Mouse (Mus musculus): ENCODE data around the gene Rmdn2. TPM values are rescaled to one million over a fixed set of nuclear protein-coding genes. Genes with fewer than 3 reads are reported as not detected.

Gene Rmdn2
- polyA plus RNA-seq, 1 experiment: 4.7 TPM

GRCm38 (mm10) chr17:79616621-79617020 is 5.0 kb downstream of the Rmdn2 start:
- peaks cover 11% of the 10 kb centered on the region for H3K79me2 ChIP-seq (ENCODE audit: control insufficient read depth, insufficient read depth)
- TF ChIP-seq FOSL1 (IDR thresholded peaks at IDR 0.05; ENCODE audit: insufficient read depth, low read length, poor library complexity, severe bottlenecking): no peak
- TF ChIP-seq CEBPB (IDR thresholded peaks at IDR 0.05; ENCODE audit: low read depth): no peak
- no peak for TF ChIP-seq USF1 (IDR thresholded peaks at IDR 0.05; ENCODE audit: low read depth)
- TF ChIP-seq CTCF (IDR thresholded peaks at IDR 0.05; ENCODE audit: control insufficient read depth, insufficient read depth, insufficient read length): no peak
- TF ChIP-seq MYOG (IDR thresholded peaks at IDR 0.05; ENCODE audit: control insufficient read depth, extremely low read depth, insufficient read length): no peak
- TF ChIP-seq MYOD1 (IDR thresholded peaks at IDR 0.05; ENCODE audit: control insufficient read depth, insufficient read length, low read depth): no peak
- TF ChIP-seq MAX (IDR thresholded peaks at IDR 0.05): no peak
- H3K36me3 ChIP-seq (ENCODE audit: control insufficient read depth, insufficient read depth): no peaks in the 10 kb centered on the region
- no peak overlapping the region for H3K4me3 ChIP-seq (ENCODE audit: insufficient read depth, poor library complexity, severe bottlenecking)
- no peaks in the 10 kb centered on the region for H3K79me3 ChIP-seq (ENCODE audit: low read depth)
- H3K27me3 ChIP-seq (ENCODE audit: control insufficient read depth, insufficient read depth, insufficient read length): no peaks in the 10 kb centered on the region
- no peak overlapping the region for H3ac ChIP-seq (ENCODE audit: control insufficient read depth, insufficient read length, low read depth)

DNA sequence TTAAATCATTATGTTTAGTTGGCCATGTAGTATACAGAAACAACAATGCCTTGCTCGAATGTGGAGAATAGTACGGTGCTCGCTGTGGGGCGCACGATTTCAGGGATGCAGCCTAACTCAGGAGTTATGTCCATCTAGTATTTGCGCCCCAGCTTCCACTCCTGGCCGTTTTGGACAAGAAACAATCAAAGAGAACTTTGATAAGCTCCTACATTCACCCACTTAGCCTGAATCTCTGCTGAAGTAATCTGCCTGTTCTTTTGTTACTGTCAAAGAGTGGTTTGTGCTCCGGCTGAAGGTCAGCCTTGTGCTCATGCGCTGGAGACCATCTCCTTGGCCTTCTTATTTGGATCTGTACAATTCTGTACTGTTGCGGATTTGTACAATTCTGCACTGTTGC is 6.8 kb downstream of the Rmdn2 start:
- Histone ChIP-seq H3K27me3 (ENCODE audit: control insufficient read depth, insufficient read depth, insufficient read length) (no peaks in the 10 kb centered on the region), H3ac (ENCODE audit: control insufficient read depth, insufficient read length, low read depth) (no peak overlapping the region), H3K4me3 (ENCODE audit: insufficient read depth, poor library complexity, severe bottlenecking) (no peak overlapping the region), H3K36me3 (ENCODE audit: control insufficient read depth, insufficient read depth) (no peaks in the 10 kb centered on the region), H3K79me2 (ENCODE audit: control insufficient read depth, insufficient read depth) (peaks cover 11% of the 10 kb centered on the region), H3K79me3 (ENCODE audit: low read depth) (no peaks in the 10 kb centered on the region)
- TF ChIP-seq MYOD1 (IDR thresholded peaks at IDR 0.05; ENCODE audit: control insufficient read depth, insufficient read length, low read depth): no peak
- TF ChIP-seq FOSL1 (IDR thresholded peaks at IDR 0.05; ENCODE audit: insufficient read depth, low read length, poor library complexity, severe bottlenecking): no peak
- TF ChIP-seq USF1 (IDR thresholded peaks at IDR 0.05; ENCODE audit: low read depth): no peak
- no peak for TF ChIP-seq MAX (IDR thresholded peaks at IDR 0.05)
- TF ChIP-seq CTCF (IDR thresholded peaks at IDR 0.05; ENCODE audit: control insufficient read depth, insufficient read depth, insufficient read length): no peak
- no peak for TF ChIP-seq MYOG (IDR thresholded peaks at IDR 0.05; ENCODE audit: control insufficient read depth, extremely low read depth, insufficient read length)
- TF ChIP-seq CEBPB (IDR thresholded peaks at IDR 0.05; ENCODE audit: low read depth): no peak

- TF ChIP-seq MYOD1 (IDR thresholded peaks at IDR 0.05; ENCODE audit: control insufficient read depth, insufficient read length, low read depth): no peak
- Histone ChIP-seq H3K79me3 (ENCODE audit: low read depth) (no peaks in the 10 kb centered on the region), H3K4me3 (ENCODE audit: insufficient read depth, poor library complexity, severe bottlenecking) (no peak overlapping the region), H3K79me2 (ENCODE audit: control insufficient read depth, insufficient read depth) (peaks cover 11% of the 10 kb centered on the region), H3K36me3 (ENCODE audit: control insufficient read depth, insufficient read depth) (no peaks in the 10 kb centered on the region), H3K27me3 (ENCODE audit: control insufficient read depth, insufficient read depth, insufficient read length) (no peaks in the 10 kb centered on the region), H3ac (ENCODE audit: control insufficient read depth, insufficient read length, low read depth) (no peak overlapping the region)
Observed at GRCm38 (mm10) chr17:79618984-79619383, 7.3 kb downstream of the Rmdn2 start.

GRCm38 (mm10) chr17:79622050-79622449 is 10.4 kb downstream of the Rmdn2 start:
- Histone ChIP-seq H3K4me3 (ENCODE audit: insufficient read depth, poor library complexity, severe bottlenecking) (no peak overlapping the region), H3K79me2 (ENCODE audit: control insufficient read depth, insufficient read depth) (no peaks in the 10 kb centered on the region), H3K27me3 (ENCODE audit: control insufficient read depth, insufficient read depth, insufficient read length) (no peaks in the 10 kb centered on the region), H3K79me3 (ENCODE audit: low read depth) (no peaks in the 10 kb centered on the region), H3ac (ENCODE audit: control insufficient read depth, insufficient read length, low read depth) (no peak overlapping the region), H3K36me3 (ENCODE audit: control insufficient read depth, insufficient read depth) (no peaks in the 10 kb centered on the region)
- TF ChIP-seq MYOD1 (IDR thresholded peaks at IDR 0.05; ENCODE audit: control insufficient read depth, insufficient read length, low read depth): no peak
- TF ChIP-seq CTCF (IDR thresholded peaks at IDR 0.05; ENCODE audit: control insufficient read depth, insufficient read depth, insufficient read length): no peak
- TF ChIP-seq FOSL1 (IDR thresholded peaks at IDR 0.05; ENCODE audit: insufficient read depth, low read length, poor library complexity, severe bottlenecking): no peak
- TF ChIP-seq CEBPB (IDR thresholded peaks at IDR 0.05; ENCODE audit: low read depth): no peak
- no peak for TF ChIP-seq MAX (IDR thresholded peaks at IDR 0.05)
- no peak for TF ChIP-seq USF1 (IDR thresholded peaks at IDR 0.05; ENCODE audit: low read depth)
- TF ChIP-seq MYOG (IDR thresholded peaks at IDR 0.05; ENCODE audit: control insufficient read depth, extremely low read depth, insufficient read length): no peak

GRCm38 (mm10) chr17:79622574-79622973 is 10.9 kb downstream of the Rmdn2 start:
- TF ChIP-seq CTCF (IDR thresholded peaks at IDR 0.05; ENCODE audit: control insufficient read depth, insufficient read depth, insufficient read length): no peak
- TF ChIP-seq USF1 (IDR thresholded peaks at IDR 0.05; ENCODE audit: low read depth): no peak
- TF ChIP-seq MYOD1 (IDR thresholded peaks at IDR 0.05; ENCODE audit: control insufficient read depth, insufficient read length, low read depth): no peak
- TF ChIP-seq FOSL1 (IDR thresholded peaks at IDR 0.05; ENCODE audit: insufficient read depth, low read length, poor library complexity, severe bottlenecking): no peak
- TF ChIP-seq MAX (IDR thresholded peaks at IDR 0.05): no peak
- TF ChIP-seq CEBPB (IDR thresholded peaks at IDR 0.05; ENCODE audit: low read depth): no peak
- TF ChIP-seq MYOG (IDR thresholded peaks at IDR 0.05; ENCODE audit: control insufficient read depth, extremely low read depth, insufficient read length): no peak
- Histone ChIP-seq H3ac (ENCODE audit: control insufficient read depth, insufficient read length, low read depth) (no peak overlapping the region), H3K4me3 (ENCODE audit: insufficient read depth, poor library complexity, severe bottlenecking) (no peak overlapping the region), H3K79me2 (ENCODE audit: control insufficient read depth, insufficient read depth) (no peaks in the 10 kb centered on the region), H3K27me3 (ENCODE audit: control insufficient read depth, insufficient read depth, insufficient read length) (no peaks in the 10 kb centered on the region), H3K36me3 (ENCODE audit: control insufficient read depth, insufficient read depth) (no peaks in the 10 kb centered on the region), H3K79me3 (ENCODE audit: low read depth) (no peaks in the 10 kb centered on the region)

GRCm38 (mm10) chr17:79623841-79624240 is 12.2 kb downstream of the Rmdn2 start:
- H3K4me3 ChIP-seq (ENCODE audit: insufficient read depth, poor library complexity, severe bottlenecking): no peak overlapping the region
- TF ChIP-seq CTCF (IDR thresholded peaks at IDR 0.05; ENCODE audit: control insufficient read depth, insufficient read depth, insufficient read length): no peak
- TF ChIP-seq MAX (IDR thresholded peaks at IDR 0.05): no peak
- TF ChIP-seq FOSL1 (IDR thresholded peaks at IDR 0.05; ENCODE audit: insufficient read depth, low read length, poor library complexity, severe bottlenecking): no peak
- TF ChIP-seq MYOD1 (IDR thresholded peaks at IDR 0.05; ENCODE audit: control insufficient read depth, insufficient read length, low read depth): no peak
- TF ChIP-seq USF1 (IDR thresholded peaks at IDR 0.05; ENCODE audit: low read depth): no peak
- TF ChIP-seq MYOG (IDR thresholded peaks at IDR 0.05; ENCODE audit: control insufficient read depth, extremely low read depth, insufficient read length): no peak

More at GRCm38 (mm10) chr17:79623841-79624240, 12.2 kb downstream of the Rmdn2 start:
- H3K27me3 ChIP-seq (ENCODE audit: control insufficient read depth, insufficient read depth, insufficient read length): no peaks in the 10 kb centered on the region
- no peaks in the 10 kb centered on the region for H3K36me3 ChIP-seq (ENCODE audit: control insufficient read depth, insufficient read depth)
- no peak overlapping the region for H3ac ChIP-seq (ENCODE audit: control insufficient read depth, insufficient read length, low read depth)
- H3K79me3 ChIP-seq (ENCODE audit: low read depth): no peaks in the 10 kb centered on the region
- H3K79me2 ChIP-seq (ENCODE audit: control insufficient read depth, insufficient read depth): no peaks in the 10 kb centered on the region
